Mouse (Mus musculus) C2C12 (cell line): ENCODE data around the gene 1700113H08Rik.

Source experiments
- CTCF ChIP-seq: IDR thresholded peaks from one replicate; pipeline ENCODE4 v1.5.1; 2011; ENCODE audit not compliant: control insufficient read depth, insufficient read depth, insufficient read length
- MAX ChIP-seq: IDR thresholded peaks from one replicate; pipeline ENCODE4 v1.6.1; 2011; ENCODE audit warnings: mild to moderate bottlenecking, control low read depth
- MYOD1 ChIP-seq: IDR thresholded peaks from one replicate; pipeline ENCODE4 v1.6.1; 2011; ENCODE audit warnings: low read depth; ENCODE audit not compliant: control insufficient read depth, insufficient read length
- USF1 ChIP-seq: IDR thresholded peaks from one replicate; pipeline ENCODE4 v1.6.1; 2011; ENCODE audit warnings: low read depth, mild to moderate bottlenecking, control low read depth, moderate library complexity

GRCm38 (mm10) chr10:87151050-87151449 lies 93.2 kb downstream of the 1700113H08Rik start:
- TF ChIP-seq MYOD1: no peak
- TF ChIP-seq CTCF: no peak
- no peak for TF ChIP-seq USF1
- TF ChIP-seq MAX: no peak
